Mouse (Mus musculus): Measurements from ENCODE around the gene Gm20835. TPM values are rescaled to one million over a fixed set of nuclear protein-coding genes. Genes with fewer than 3 reads are reported as not detected.

The Gm20835 gene
- not detected in 2 replicates for polyA plus RNA-seq (2012; ENCODE audit: low replicate concordance)

DNA sequence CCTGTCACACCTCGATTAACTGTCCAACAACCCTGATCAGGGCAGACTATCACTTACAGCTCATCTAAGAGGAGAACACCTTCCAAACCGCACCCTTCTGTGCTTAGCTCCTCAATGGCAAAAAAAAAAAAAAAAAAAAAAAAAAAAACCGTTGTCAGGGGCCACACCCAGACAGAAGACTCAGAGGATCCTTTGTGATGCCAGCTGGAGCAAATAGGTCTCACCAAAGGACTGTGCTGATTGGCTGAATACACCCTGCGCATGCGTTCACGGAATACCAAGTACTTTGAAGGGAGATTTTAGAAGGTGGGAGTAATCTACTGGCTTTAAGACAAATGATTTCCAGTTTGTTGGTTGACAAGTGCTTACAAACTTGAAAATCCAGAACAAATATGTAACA, at the start of gene Gm20835:
Gene Gm20835 (minus strand): TSS at position 101 of the 400 bp plus-strand sequence.

Measured in leukemia stem cell, adult 10-12 weeks (primary cell).